Mouse (Mus musculus): Measurements from ENCODE around the gene Ubap2. TPM values are rescaled to one million over a fixed set of nuclear protein-coding genes. Genes with fewer than 3 reads are reported as not detected.

Ubap2 gene
- polyA plus RNA-seq, 1 experiment from 2014 or later, result 77.0 TPM

GRCm38 (mm10) chr4:41253756-41254155 is 21.2 kb downstream of the Ubap2 start:
- H3K4me1 ChIP-seq, result no peaks in the 10 kb centered on the region
- no peaks in the 10 kb centered on the region for H3K9me3 ChIP-seq (replicated peaks)
- DNase-seq (ENCODE audit: low spot score), result no peak
- 94% methylated on average over 2 of the region's 2 CpGs for WGBS
- H3K36me3 ChIP-seq, result peaks cover 56% of the 10 kb centered on the region
- H3K27ac ChIP-seq (replicated peaks), result no peak overlapping the region
- H3K4me3 ChIP-seq, result no peak overlapping the region
- H3K27me3 ChIP-seq (ENCODE audit: low read depth, poor library complexity, severe bottlenecking), result no peaks in the 10 kb centered on the region

GRCm38 (mm10) chr4:41245408-41245807 is 29.5 kb downstream of the Ubap2 start:
- Histone ChIP-seq H3K36me3 (peaks cover 93% of the 10 kb centered on the region), H3K4me1 (no peaks in the 10 kb centered on the region), H3K4me3 (no peak overlapping the region), H3K27ac (replicated peaks) (no peak overlapping the region), H3K27me3 (ENCODE audit: low read depth, poor library complexity, severe bottlenecking) (no peaks in the 10 kb centered on the region), H3K9me3 (replicated peaks) (no peaks in the 10 kb centered on the region)
- no peak for DNase-seq (ENCODE audit: low spot score)
- 91% methylated on average over 2 of the region's 2 CpGs for WGBS

GRCm38 (mm10) chr4:41240916-41241315 is 34.0 kb downstream of the Ubap2 start:
- H3K27me3 ChIP-seq (ENCODE audit: low read depth, poor library complexity, severe bottlenecking), result no peaks in the 10 kb centered on the region
- H3K4me1 ChIP-seq, result no peaks in the 10 kb centered on the region
- H3K36me3 ChIP-seq, result peaks cover 69% of the 10 kb centered on the region
- H3K27ac ChIP-seq (replicated peaks), result no peak overlapping the region
- no peaks in the 10 kb centered on the region for H3K9me3 ChIP-seq (replicated peaks)
- 88% methylated on average over 3 of the region's 3 CpGs for WGBS
- no peak for DNase-seq (ENCODE audit: low spot score)
- no peak overlapping the region for H3K4me3 ChIP-seq

- Histone ChIP-seq H3K27ac (replicated peaks) (no peak overlapping the region), H3K9me3 (replicated peaks) (no peaks in the 10 kb centered on the region), H3K27me3 (ENCODE audit: low read depth, poor library complexity, severe bottlenecking) (no peaks in the 10 kb centered on the region), H3K36me3 (peaks cover 70% of the 10 kb centered on the region), H3K4me1 (no peaks in the 10 kb centered on the region), H3K4me3 (no peak overlapping the region)
- DNase-seq (ENCODE audit: low spot score), result no peak
- 91% methylated on average over 5 of the region's 5 CpGs for WGBS
Measured at GRCm38 (mm10) chr4:41235621-41236020, 39.3 kb downstream of the Ubap2 start.

GRCm38 (mm10) chr4:41226351-41226750 is 48.6 kb downstream of the Ubap2 start:
- Histone ChIP-seq H3K27ac (replicated peaks) (no peak overlapping the region), H3K9me3 (replicated peaks) (no peaks in the 10 kb centered on the region), H3K36me3 (peaks cover 100% of the 10 kb centered on the region), H3K27me3 (ENCODE audit: low read depth, poor library complexity, severe bottlenecking) (no peaks in the 10 kb centered on the region), H3K4me1 (no peaks in the 10 kb centered on the region), H3K4me3 (no peak overlapping the region)
- peak; percentile 24 for DNase-seq (ENCODE audit: low spot score)
- WGBS, result 90% methylated on average over 3 of the region's 3 CpGs

- Histone ChIP-seq H3K4me3 (no peak overlapping the region), H3K4me1 (no peaks in the 10 kb centered on the region), H3K36me3 (peaks cover 100% of the 10 kb centered on the region), H3K27me3 (ENCODE audit: low read depth, poor library complexity, severe bottlenecking) (no peaks in the 10 kb centered on the region), H3K27ac (replicated peaks) (no peak overlapping the region), H3K9me3 (replicated peaks) (no peaks in the 10 kb centered on the region)
- no peak for DNase-seq (ENCODE audit: low spot score)
- 95% methylated on average over 1 of the region's 1 CpGs for WGBS
Measured at GRCm38 (mm10) chr4:41225412-41225811, 49.5 kb downstream of the Ubap2 start.

GRCm38 (mm10) chr4:41208050-41208449 is 66.9 kb downstream of the Ubap2 start:
- no peak overlapping the region for H3K27ac ChIP-seq (replicated peaks)
- H3K36me3 ChIP-seq, result peaks cover 100% of the 10 kb centered on the region
- no peak for DNase-seq (ENCODE audit: low spot score)
- no peak overlapping the region for H3K4me3 ChIP-seq
- no peaks in the 10 kb centered on the region for H3K4me1 ChIP-seq
- WGBS, result 91% methylated on average over 4 of the region's 4 CpGs
- no peaks in the 10 kb centered on the region for H3K9me3 ChIP-seq (replicated peaks)
- H3K27me3 ChIP-seq (ENCODE audit: low read depth, poor library complexity, severe bottlenecking), result no peaks in the 10 kb centered on the region

GRCm38 (mm10) chr4:41205751-41206150 is 69.2 kb downstream of the Ubap2 start:
- no peak overlapping the region for H3K27ac ChIP-seq (replicated peaks)
- no peaks in the 10 kb centered on the region for H3K27me3 ChIP-seq (ENCODE audit: low read depth, poor library complexity, severe bottlenecking)
- DNase-seq (ENCODE audit: low spot score), result no peak
- H3K9me3 ChIP-seq (replicated peaks), result no peaks in the 10 kb centered on the region
- WGBS, result 96% methylated on average over 8 of the region's 8 CpGs
- peaks cover 100% of the 10 kb centered on the region for H3K36me3 ChIP-seq
- no peak overlapping the region for H3K4me3 ChIP-seq
- no peaks in the 10 kb centered on the region for H3K4me1 ChIP-seq

GRCm38 (mm10) chr4:41202135-41202534 is 72.8 kb downstream of the Ubap2 start:
- 96% methylated on average over 8 of the region's 8 CpGs for WGBS
- Histone ChIP-seq H3K27me3 (ENCODE audit: low read depth, poor library complexity, severe bottlenecking) (no peaks in the 10 kb centered on the region), H3K36me3 (peaks cover 100% of the 10 kb centered on the region), H3K27ac (replicated peaks) (no peak overlapping the region), H3K9me3 (replicated peaks) (no peaks in the 10 kb centered on the region), H3K4me1 (no peaks in the 10 kb centered on the region), H3K4me3 (no peak overlapping the region)
- DNase-seq (ENCODE audit: low spot score), result no peak

- DNase-seq (ENCODE audit: low spot score), result no peak
- Histone ChIP-seq H3K4me3 (no peak overlapping the region), H3K9me3 (replicated peaks) (no peaks in the 10 kb centered on the region), H3K27ac (replicated peaks) (no peak overlapping the region), H3K36me3 (peaks cover 100% of the 10 kb centered on the region), H3K27me3 (ENCODE audit: low read depth, poor library complexity, severe bottlenecking) (no peaks in the 10 kb centered on the region), H3K4me1 (no peaks in the 10 kb centered on the region)
- WGBS, result 88% methylated on average over 3 of the region's 3 CpGs
Measured at GRCm38 (mm10) chr4:41196861-41197610, 77.9 kb downstream of the Ubap2 start.

GRCm38 (mm10) chr4:41195328-41195727 is 79.6 kb downstream of the Ubap2 start:
- Histone ChIP-seq H3K4me3 (no peak overlapping the region), H3K27me3 (ENCODE audit: low read depth, poor library complexity, severe bottlenecking) (no peaks in the 10 kb centered on the region), H3K4me1 (no peaks in the 10 kb centered on the region), H3K27ac (replicated peaks) (no peak overlapping the region), H3K36me3 (peaks cover 99% of the 10 kb centered on the region), H3K9me3 (replicated peaks) (no peaks in the 10 kb centered on the region)
- no peak for DNase-seq (ENCODE audit: low spot score)
- WGBS, result 92% methylated on average over 15 of the region's 15 CpGs

GRCm38 (mm10) chr4:41192544-41193512 is 82.1 kb downstream of the Ubap2 start:
- no peaks in the 10 kb centered on the region for H3K27me3 ChIP-seq (ENCODE audit: low read depth, poor library complexity, severe bottlenecking)
- H3K4me3 ChIP-seq, result no peak overlapping the region
- no peak for DNase-seq (ENCODE audit: low spot score)
- H3K4me1 ChIP-seq, result no peaks in the 10 kb centered on the region
- 77% methylated on average over 14 of the region's 14 CpGs for WGBS
- no peaks in the 10 kb centered on the region for H3K9me3 ChIP-seq (replicated peaks)
- no peak overlapping the region for H3K27ac ChIP-seq (replicated peaks)
- H3K36me3 ChIP-seq, result peaks cover 99% of the 10 kb centered on the region

- no peak for DNase-seq (ENCODE audit: low spot score)
- no peaks in the 10 kb centered on the region for H3K27me3 ChIP-seq (ENCODE audit: low read depth, poor library complexity, severe bottlenecking)
- H3K9me3 ChIP-seq (replicated peaks), result no peaks in the 10 kb centered on the region
- H3K27ac ChIP-seq (replicated peaks), result no peak overlapping the region
- peaks cover 95% of the 10 kb centered on the region for H3K36me3 ChIP-seq
- WGBS, result 93% methylated on average over 2 of the region's 2 CpGs
- no peaks in the 10 kb centered on the region for H3K4me1 ChIP-seq
- no peak overlapping the region for H3K4me3 ChIP-seq
Measured at GRCm38 (mm10) chr4:41189809-41190208, 85.1 kb downstream of the Ubap2 start.
